Mouse (Mus musculus) thymus, adult 2 months (tissue): ENCODE measurements around the gene Morn1.
"Not testable (repeated sequence)": the region's sequence is repeated elsewhere in the genome, so short reads cannot be mapped to it uniquely, and the experiment has no call there.

Source experiments
- CTCF ChIP-seq: fragments of 200-500 bp; IDR thresholded peaks from 2 replicates; pipeline ENCODE4 v1.5.1; 2012; ENCODE audit warnings: mild to moderate bottlenecking, control low read depth, low read length, moderate library complexity, borderline replicate concordance; ENCODE audit not compliant: control insufficient read depth, poor library complexity, insufficient read depth; ENCODE audit errors: extremely low read depth
- POLR2A ChIP-seq: fragments of 200-500 bp; IDR thresholded peaks from 2 replicates; pipeline ENCODE4 v1.6.1; 2012; ENCODE audit warnings: mild to moderate bottlenecking, low read length, control low read depth, moderate library complexity; ENCODE audit not compliant: control insufficient read depth, poor library complexity, insufficient read depth; ENCODE audit errors: extremely low read depth

- TF ChIP-seq CTCF, POLR2A: not testable (repeated sequence)
These were observed 7.6 kb upstream of the Morn1 start for GRCm38 (mm10) chr4:155078808-155079207.
